Mouse (Mus musculus) E14TG2a.4 (cell line): ENCODE results near the gene Chchd4.

Source experiments
- CTCF ChIP-seq: conservative IDR thresholded peaks from 2 replicates; pipeline ENCODE4 v1.5.1; 2014; ENCODE audit warnings: low read length
- NANOG ChIP-seq: IDR thresholded peaks from 2 replicates; pipeline ENCODE4 v1.6.1; 2014; ENCODE audit warnings: borderline replicate concordance, low read length, mixed read lengths
- POU5F1 ChIP-seq: IDR thresholded peaks from 2 replicates; pipeline ENCODE4 v1.6.1; 2014; ENCODE audit warnings: low read length, borderline replicate concordance

GRCm38 (mm10) chr6:91518454-91519020 is 45.2 kb upstream of the Chchd4 start:
- TF ChIP-seq NANOG (no peak), CTCF (no peak), POU5F1 (no peak)
